Mouse (Mus musculus) stomach, embryonic 16.5 days (tissue): ENCODE data around the gene Iah1. TPM values are rescaled to one million over a fixed set of nuclear protein-coding genes. Genes with fewer than 3 reads are reported as not detected.

Experiments used
- ATAC-seq: fragments of 200-750 bp; cut with Nextera tagmentation; 2 replicates; pipeline ENCODE4 v1.8.0; 2017; ENCODE audit warnings: moderate number of reproducible peaks, moderate TSS enrichment; ENCODE audit not compliant: insufficient read depth, low FRiP score
- H3K27ac ChIP-seq: fragments of 300-500 bp; sonication (generic); 2 replicates; pipeline ENCODE4 v1.5.1; 2014; ENCODE audit warnings: low read length
- H3K27me3 ChIP-seq: fragments of 300-500 bp; sonication (generic); 2 replicates; pipeline ENCODE4 v1.6.1; 2014; ENCODE audit warnings: low read length, control low read depth, mixed read lengths; ENCODE audit not compliant: control insufficient read depth, insufficient read depth
- H3K36me3 ChIP-seq: fragments of 300-500 bp; sonication (generic); 2 replicates; pipeline ENCODE4 v1.6.1; 2014; ENCODE audit warnings: low read length; ENCODE audit not compliant: control insufficient read depth, insufficient read depth
- H3K4me1 ChIP-seq: fragments of 300-500 bp; sonication (generic); 2 replicates; pipeline ENCODE4 v1.6.1; 2014; ENCODE audit warnings: low read length, control low read depth, mixed read lengths; ENCODE audit not compliant: control insufficient read depth, insufficient read depth
- H3K4me2 ChIP-seq: fragments of 300-500 bp; sonication (generic); 2 replicates; pipeline ENCODE4 v1.6.1; 2014; ENCODE audit warnings: low read depth, low read length, mixed read lengths
- H3K4me3 ChIP-seq: fragments of 300-500 bp; sonication (generic); replicated peaks from 2 replicates; pipeline ENCODE4 v1.5.1; 2014; ENCODE audit warnings: mild to moderate bottlenecking, low read length
- H3K9ac ChIP-seq: fragments of 300-500 bp; sonication (generic); 2 replicates; pipeline ENCODE4 v1.6.1; 2014; ENCODE audit warnings: low read length
- H3K9me3 ChIP-seq: fragments of 300-500 bp; sonication (generic); replicated peaks from 2 replicates; pipeline ENCODE4 v1.6.1; 2016; ENCODE audit warnings: low read length, control low read depth; ENCODE audit not compliant: control insufficient read depth
- WGBS: fragments of 180-500 bp; shearing (Covaris S2); extraction: QIAGEN DNeasy Blood & Tissue Kit; methylation state at CpG from one replicate; pipeline ENCODE4 v1.1.7; 2014; 5-methylcytosine and 5-hydroxymethylcytosine counted together
- polyA plus RNA-seq: library from polyadenylated mRNA; unstranded; fragments of >200 nt; fragmentation: Nextera tagmentation; extraction: Ambion mirVana; gene quantifications from 2 replicates; pipeline ENCODE4 v1.2.1, GENCODE M21; 2015

Gene Iah1
- polyA plus RNA-seq, 1 experiment from 2014 or later = 55.7 TPM

- no peak overlapping the region for H3K9ac ChIP-seq
- H3K4me2 ChIP-seq = no peak overlapping the region
- 83% methylated on average over 7 of the region's 7 CpGs for WGBS
- ATAC-seq = no peak
- no peak overlapping the region for H3K4me3 ChIP-seq
- peaks cover 25% of the 10 kb centered on the region for H3K36me3 ChIP-seq
- no peaks in the 10 kb centered on the region for H3K27me3 ChIP-seq
- H3K9me3 ChIP-seq = 0 out of 2 replicates have a peak, but pooled peaks cover 2% of the 10 kb centered on the region
- H3K4me1 ChIP-seq = no peaks in the 10 kb centered on the region
- no peak overlapping the region for H3K27ac ChIP-seq
Observed at GRCm38 (mm10) chr12:21346972-21347371, 30.8 kb downstream of the Iah1 start.

GRCm38 (mm10) chr12:21350113-21350876 lies 34.1 kb downstream of the Iah1 start:
- no peaks in the 10 kb centered on the region for H3K27me3 ChIP-seq
- no peaks in the 10 kb centered on the region for H3K4me1 ChIP-seq
- H3K9me3 ChIP-seq = peaks cover 6% of the 10 kb centered on the region; the same call in 1 of the 2 replicates
- H3K4me3 ChIP-seq = no peak overlapping the region
- 83% methylated on average over 7 of the region's 7 CpGs for WGBS
- H3K4me2 ChIP-seq = no peak overlapping the region
- no peak overlapping the region for H3K9ac ChIP-seq
- H3K27ac ChIP-seq = no peak overlapping the region
- ATAC-seq = no peak
- peaks cover 30% of the 10 kb centered on the region for H3K36me3 ChIP-seq

GRCm38 (mm10) chr12:21353681-21354080 lies 37.5 kb downstream of the Iah1 start:
- ATAC-seq = no peak
- 92% methylated on average over 8 of the region's 8 CpGs for WGBS
- no peaks in the 10 kb centered on the region for H3K27me3 ChIP-seq
- no peak overlapping the region for H3K27ac ChIP-seq
- H3K9ac ChIP-seq = no peak overlapping the region
- peaks cover 25% of the 10 kb centered on the region for H3K36me3 ChIP-seq
- peaks cover 6% of the 10 kb centered on the region; the same call in 1 of the 2 replicates for H3K9me3 ChIP-seq
- no peak overlapping the region for H3K4me2 ChIP-seq
- no peak overlapping the region for H3K4me3 ChIP-seq
- H3K4me1 ChIP-seq = no peaks in the 10 kb centered on the region

- H3K27ac ChIP-seq = peak overlapping the region; percentile 64
- no peaks in the 10 kb centered on the region for H3K9me3 ChIP-seq
- peak; percentile 53; the same call in 1 of the 2 replicates for ATAC-seq
- H3K4me3 ChIP-seq = no peak overlapping the region
- H3K9ac ChIP-seq = no peak overlapping the region
- H3K36me3 ChIP-seq = no peaks in the 10 kb centered on the region
- WGBS = 57% methylated on average over 2 of the region's 2 CpGs
- no peaks in the 10 kb centered on the region for H3K27me3 ChIP-seq
- no peak overlapping the region for H3K4me2 ChIP-seq
- H3K4me1 ChIP-seq = no peaks in the 10 kb centered on the region
Observed at GRCm38 (mm10) chr12:21362686-21363085, 46.5 kb downstream of the Iah1 start.

GRCm38 (mm10) chr12:21363195-21363594 lies 47.0 kb downstream of the Iah1 start:
- WGBS = 92% methylated on average over 3 of the region's 3 CpGs
- peak overlapping the region; percentile 64 for H3K27ac ChIP-seq
- no peaks in the 10 kb centered on the region for H3K4me1 ChIP-seq
- no peaks in the 10 kb centered on the region for H3K9me3 ChIP-seq
- peak; percentile 56; the same call in 1 of the 2 replicates for ATAC-seq
- no peak overlapping the region for H3K4me3 ChIP-seq
- H3K27me3 ChIP-seq = no peaks in the 10 kb centered on the region
- H3K36me3 ChIP-seq = no peaks in the 10 kb centered on the region
- no peak overlapping the region for H3K4me2 ChIP-seq
- no peak overlapping the region for H3K9ac ChIP-seq

GRCm38 (mm10) chr12:21364624-21365435 lies 48.6 kb downstream of the Iah1 start:
- Histone ChIP-seq H3K4me3 (no peak overlapping the region), H3K9ac (no peak overlapping the region), H3K4me2 (no peak overlapping the region), H3K27me3 (no peaks in the 10 kb centered on the region), H3K36me3 (no peaks in the 10 kb centered on the region), H3K4me1 (no peaks in the 10 kb centered on the region), H3K9me3 (no peaks in the 10 kb centered on the region), H3K27ac (no peak overlapping the region)
- WGBS = 70% methylated on average over 10 of the region's 10 CpGs
- ATAC-seq = no peak

GRCm38 (mm10) chr12:21368376-21369086 lies 52.3 kb downstream of the Iah1 start:
- ATAC-seq = no peak
- H3K4me1 ChIP-seq = no peaks in the 10 kb centered on the region
- H3K9ac ChIP-seq = no peak overlapping the region
- H3K36me3 ChIP-seq = no peaks in the 10 kb centered on the region
- H3K4me2 ChIP-seq = no peak overlapping the region
- no peaks in the 10 kb centered on the region for H3K27me3 ChIP-seq
- no peak overlapping the region for H3K4me3 ChIP-seq
- no peaks in the 10 kb centered on the region for H3K9me3 ChIP-seq
- no peak overlapping the region for H3K27ac ChIP-seq
- WGBS = 86% methylated on average over 9 of the region's 9 CpGs

GRCm38 (mm10) chr12:21369087-21369410 lies 52.9 kb downstream of the Iah1 start:
- Histone ChIP-seq H3K4me3 (no peak overlapping the region), H3K4me2 (no peak overlapping the region), H3K27ac (no peak overlapping the region), H3K36me3 (no peaks in the 10 kb centered on the region), H3K9me3 (no peaks in the 10 kb centered on the region), H3K27me3 (no peaks in the 10 kb centered on the region), H3K9ac (no peak overlapping the region), H3K4me1 (no peaks in the 10 kb centered on the region)
- ATAC-seq = no peak
- 82% methylated on average over 5 of the region's 5 CpGs for WGBS
